Mouse (Mus musculus): ENCODE measurements at regions not wholly inside any gene's neighbourhood (a gene's known extent, or its start where the extent isn't known, plus 50 kb on each side); places are given as distances from the start of the nearest gene placed in this dataset.
A peak's percentile ranks its signal among the peaks of the same experiment; 100 is the strongest.

DNA sequence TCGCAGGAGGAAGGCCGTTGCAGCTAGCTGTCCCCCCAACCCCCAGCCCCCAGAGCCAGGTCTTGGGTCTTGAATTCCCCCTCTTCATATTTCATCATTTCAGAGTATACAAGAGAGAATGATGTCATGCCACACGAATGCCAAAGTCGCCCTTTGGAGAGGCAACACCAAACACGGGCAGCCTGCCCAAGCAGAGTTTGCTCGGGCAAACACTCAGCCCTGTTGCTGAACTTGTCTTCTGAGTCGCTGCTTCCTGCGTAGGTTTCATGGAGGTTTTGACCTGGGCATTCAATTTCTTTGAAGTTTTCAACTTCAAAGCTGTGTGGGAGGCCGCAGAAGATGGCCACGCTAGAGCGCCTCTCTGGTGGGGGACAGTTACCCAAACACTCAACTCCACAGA lies 72.8 kb upstream of the Slc45a1 start:
- H3K4me1 ChIP-seq (ENCODE audit: control insufficient read depth, insufficient read depth, low read length), result peaks cover 19% of the 10 kb centered on the region; the same call in 1 of the 2 replicates
- no peak for ATAC-seq (ENCODE audit: low read depth)
- WGBS, result 69% methylated on average over 11 of the region's 11 CpGs

DNA sequence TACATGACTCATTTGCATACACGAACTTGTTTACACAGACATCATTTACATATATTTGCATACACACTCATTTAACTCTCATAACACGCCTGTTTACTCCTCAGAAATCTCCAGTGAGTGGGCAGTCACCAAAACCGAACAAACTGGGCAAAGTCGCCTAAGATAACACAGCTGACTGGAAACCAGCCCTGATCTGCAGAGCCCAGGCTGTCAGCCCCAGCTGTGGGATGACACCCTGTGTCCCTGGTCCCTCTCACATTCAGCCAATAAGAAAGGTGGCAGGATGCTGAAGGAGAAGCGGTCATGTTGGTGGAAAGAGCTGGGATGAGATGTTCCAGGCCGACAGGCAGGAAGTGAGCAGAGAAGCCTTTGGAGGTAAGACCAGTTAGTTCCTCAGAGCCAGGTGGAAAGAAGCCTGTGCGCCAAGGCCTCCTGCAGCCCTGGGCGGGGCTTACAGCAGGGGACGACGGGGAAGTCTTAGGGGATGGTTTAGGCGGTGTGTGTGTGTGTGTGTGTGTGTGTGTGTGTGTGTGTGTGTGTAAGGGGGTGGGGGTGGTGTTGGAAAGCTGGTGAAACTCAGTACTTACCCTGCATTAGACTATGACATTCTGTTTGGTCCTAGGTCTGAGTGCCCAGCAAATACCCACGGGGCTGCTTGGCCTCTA lies 69.8 kb upstream of the Slc45a1 start:
- H3K36me3 ChIP-seq (ENCODE audit: control insufficient read depth, insufficient read depth, low read length), result no peaks in the 10 kb centered on the region
- 46% methylated on average over 12 of the region's 12 CpGs for WGBS
- H3K9ac ChIP-seq (ENCODE audit: low read depth, low read length), result no peak overlapping the region
- no peak for ATAC-seq (ENCODE audit: low read depth)
- peaks cover 19% of the 10 kb centered on the region; the same call in 1 of the 2 replicates for H3K4me1 ChIP-seq (ENCODE audit: control insufficient read depth, insufficient read depth, low read length)
- no peak overlapping the region for H3K4me2 ChIP-seq (ENCODE audit: low read depth, low read length)
- no peak for DNase-seq (ENCODE audit: low spot score)
- no peaks in the 10 kb centered on the region for H3K27me3 ChIP-seq (replicated peaks; ENCODE audit: control insufficient read depth, insufficient read depth, low read length)
- no peak overlapping the region for H3K27ac ChIP-seq (replicated peaks; ENCODE audit: low read depth, low read length)
- H3K9me3 ChIP-seq (ENCODE audit: control insufficient read depth, low read length), result 0 out of 2 replicates have a peak, but pooled peaks cover 2% of the 10 kb centered on the region
- no peak overlapping the region for H3K4me3 ChIP-seq (ENCODE audit: low read depth, low read length)

More for the DNA sequence above, 72.8 kb upstream of the Slc45a1 start:
- no peak overlapping the region for H3K9ac ChIP-seq (ENCODE audit: low read depth, low read length)
- no peaks in the 10 kb centered on the region for H3K27me3 ChIP-seq (replicated peaks; ENCODE audit: control insufficient read depth, insufficient read depth, low read length)
- H3K4me3 ChIP-seq (ENCODE audit: low read depth, low read length), result no peak overlapping the region
- H3K4me2 ChIP-seq (ENCODE audit: low read depth, low read length), result no peak overlapping the region
- H3K9me3 ChIP-seq (ENCODE audit: control insufficient read depth, low read length), result 0 out of 2 replicates have a peak, but pooled peaks cover 3% of the 10 kb centered on the region
- H3K27ac ChIP-seq (replicated peaks; ENCODE audit: low read depth, low read length), result peak overlapping the region; percentile 33
- peak; percentile 63 for DNase-seq (ENCODE audit: low spot score)
- H3K36me3 ChIP-seq (ENCODE audit: control insufficient read depth, insufficient read depth, low read length), result no peaks in the 10 kb centered on the region

DNA sequence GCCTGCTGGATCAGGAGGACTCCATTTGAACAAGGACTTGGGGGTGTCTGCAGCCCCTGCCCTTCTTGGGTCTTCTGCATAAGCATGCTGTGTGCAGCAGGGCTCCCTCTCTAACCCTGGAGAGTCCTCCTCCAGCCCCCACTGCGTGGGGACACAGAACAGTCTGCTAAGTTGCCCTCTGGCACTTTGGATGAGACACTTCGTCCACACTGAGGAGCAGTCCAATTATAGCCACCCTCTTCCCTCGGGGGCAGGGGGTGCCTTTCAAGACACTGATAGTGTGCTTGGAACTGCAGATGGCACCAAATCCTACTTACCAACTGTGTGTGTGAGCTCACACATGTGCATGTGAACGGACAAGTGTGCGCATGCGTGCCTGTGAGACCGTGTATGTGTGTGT lies 65.9 kb upstream of the Slc45a1 start:
- WGBS, result 65% methylated on average over 7 of the region's 7 CpGs
- no peak for ATAC-seq (ENCODE audit: low read depth)
- Histone ChIP-seq H3K4me1 (ENCODE audit: control insufficient read depth, insufficient read depth, low read length) (0 out of 2 replicates have a peak, but pooled peaks cover 5% of the 10 kb centered on the region), H3K27me3 (replicated peaks; ENCODE audit: control insufficient read depth, insufficient read depth, low read length) (no peaks in the 10 kb centered on the region), H3K9ac (ENCODE audit: low read depth, low read length) (no peak overlapping the region), H3K27ac (replicated peaks; ENCODE audit: low read depth, low read length) (no peak overlapping the region), H3K4me2 (ENCODE audit: low read depth, low read length) (no peak overlapping the region), H3K36me3 (ENCODE audit: control insufficient read depth, insufficient read depth, low read length) (no peaks in the 10 kb centered on the region), H3K9me3 (ENCODE audit: control insufficient read depth, low read length) (no peaks in the 10 kb centered on the region), H3K4me3 (ENCODE audit: low read depth, low read length) (no peak overlapping the region)
- no peak for DNase-seq (ENCODE audit: low spot score)

DNA sequence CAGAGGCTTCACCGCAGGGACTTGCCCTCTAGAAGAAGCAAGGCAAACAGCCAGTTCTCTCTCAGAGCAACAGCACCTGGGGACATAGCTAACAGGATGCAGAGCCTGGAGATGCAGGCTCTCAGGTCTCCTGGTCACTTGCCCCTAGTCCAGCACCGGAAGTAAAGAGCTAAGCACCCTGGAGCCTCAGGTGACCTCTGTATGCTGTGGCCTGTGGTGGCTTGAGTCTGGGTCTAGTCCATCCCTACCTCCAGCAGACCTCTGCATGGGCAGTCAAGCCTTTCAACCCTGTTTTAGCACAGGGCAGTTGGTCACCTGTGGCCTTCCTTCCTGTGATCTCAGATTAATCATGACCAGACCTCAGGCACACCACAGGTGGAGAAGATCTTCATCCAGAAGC lies 63.1 kb upstream of the Slc45a1 start:
- Histone ChIP-seq H3K27me3 (replicated peaks; ENCODE audit: control insufficient read depth, insufficient read depth, low read length) (no peaks in the 10 kb centered on the region), H3K9me3 (ENCODE audit: control insufficient read depth, low read length) (no peaks in the 10 kb centered on the region), H3K4me1 (ENCODE audit: control insufficient read depth, insufficient read depth, low read length) (0 out of 2 replicates have a peak, but pooled peaks cover 3% of the 10 kb centered on the region), H3K36me3 (ENCODE audit: control insufficient read depth, insufficient read depth, low read length) (no peaks in the 10 kb centered on the region), H3K4me2 (ENCODE audit: low read depth, low read length) (no peak overlapping the region), H3K9ac (ENCODE audit: low read depth, low read length) (no peak overlapping the region), H3K4me3 (ENCODE audit: low read depth, low read length) (no peak overlapping the region), H3K27ac (replicated peaks; ENCODE audit: low read depth, low read length) (no peak overlapping the region)
- 82% methylated on average over 2 of the region's 2 CpGs for WGBS
- ATAC-seq (ENCODE audit: low read depth) (no peak), DNase-seq (ENCODE audit: low spot score) (no peak)

DNA sequence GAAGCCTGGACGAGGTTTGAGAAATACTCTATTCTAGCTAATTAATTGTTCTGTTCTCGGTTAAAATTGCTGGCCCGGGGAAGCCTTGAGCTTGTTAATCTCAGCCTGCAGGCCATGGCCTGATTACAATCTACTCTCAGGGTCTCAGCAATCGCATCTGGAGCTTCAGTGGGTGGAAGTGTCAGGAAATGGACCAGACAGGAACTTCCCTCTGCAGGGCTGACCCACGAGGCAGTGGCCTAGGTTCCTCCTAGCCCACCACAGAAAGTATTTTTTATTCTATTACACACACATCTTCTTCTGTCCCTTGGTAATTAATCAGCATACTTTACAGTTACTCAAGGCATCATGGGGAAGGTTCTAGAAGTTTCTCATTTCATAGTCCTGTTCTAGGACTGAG lies 61.3 kb upstream of the Slc45a1 start:
- Histone ChIP-seq H3K27me3 (replicated peaks; ENCODE audit: control insufficient read depth, insufficient read depth, low read length) (no peaks in the 10 kb centered on the region), H3K4me1 (ENCODE audit: control insufficient read depth, insufficient read depth, low read length) (no peaks in the 10 kb centered on the region), H3K36me3 (ENCODE audit: control insufficient read depth, insufficient read depth, low read length) (no peaks in the 10 kb centered on the region), H3K4me3 (ENCODE audit: low read depth, low read length) (no peak overlapping the region), H3K9me3 (ENCODE audit: control insufficient read depth, low read length) (no peaks in the 10 kb centered on the region), H3K4me2 (ENCODE audit: low read depth, low read length) (no peak overlapping the region), H3K9ac (ENCODE audit: low read depth, low read length) (no peak overlapping the region), H3K27ac (replicated peaks; ENCODE audit: low read depth, low read length) (peak overlapping the region; percentile 52; the same call in 1 of the 2 replicates)
- DNase-seq (ENCODE audit: low spot score) (no peak), ATAC-seq (ENCODE audit: low read depth) (no peak)
- WGBS, result 35% methylated on average over 5 of the region's 5 CpGs

DNA sequence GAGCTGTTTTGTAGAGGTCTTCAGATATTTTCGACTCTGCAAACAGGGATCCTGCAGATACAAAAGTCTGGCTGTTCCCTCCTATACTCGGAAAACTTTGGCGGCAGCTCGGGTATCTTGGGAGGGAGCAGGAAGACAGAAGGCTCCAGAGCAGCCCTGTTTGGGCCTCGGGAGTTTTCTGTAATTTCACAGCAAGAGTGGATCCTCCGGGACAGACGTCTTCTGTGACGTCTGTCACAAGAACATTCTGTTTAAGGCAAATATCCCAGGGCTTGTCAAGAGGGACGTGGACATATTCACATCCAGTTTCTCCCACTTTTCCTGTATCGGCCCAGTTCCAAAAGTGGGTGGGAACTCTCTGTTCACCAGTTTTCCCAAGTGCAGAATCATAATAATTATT lies 60.9 kb upstream of the Slc45a1 start:
- Histone ChIP-seq H3K9me3 (ENCODE audit: control insufficient read depth, low read length) (no peaks in the 10 kb centered on the region), H3K36me3 (ENCODE audit: control insufficient read depth, insufficient read depth, low read length) (no peaks in the 10 kb centered on the region), H3K27ac (replicated peaks; ENCODE audit: low read depth, low read length) (peak overlapping the region; percentile 52; the same call in 1 of the 2 replicates), H3K4me1 (ENCODE audit: control insufficient read depth, insufficient read depth, low read length) (no peaks in the 10 kb centered on the region), H3K9ac (ENCODE audit: low read depth, low read length) (no peak overlapping the region), H3K27me3 (replicated peaks; ENCODE audit: control insufficient read depth, insufficient read depth, low read length) (no peaks in the 10 kb centered on the region), H3K4me2 (ENCODE audit: low read depth, low read length) (no peak overlapping the region), H3K4me3 (ENCODE audit: low read depth, low read length) (no peak overlapping the region)
- 36% methylated on average over 10 of the region's 10 CpGs for WGBS
- DNase-seq (ENCODE audit: low spot score) (no peak), ATAC-seq (ENCODE audit: low read depth) (no peak)

DNA sequence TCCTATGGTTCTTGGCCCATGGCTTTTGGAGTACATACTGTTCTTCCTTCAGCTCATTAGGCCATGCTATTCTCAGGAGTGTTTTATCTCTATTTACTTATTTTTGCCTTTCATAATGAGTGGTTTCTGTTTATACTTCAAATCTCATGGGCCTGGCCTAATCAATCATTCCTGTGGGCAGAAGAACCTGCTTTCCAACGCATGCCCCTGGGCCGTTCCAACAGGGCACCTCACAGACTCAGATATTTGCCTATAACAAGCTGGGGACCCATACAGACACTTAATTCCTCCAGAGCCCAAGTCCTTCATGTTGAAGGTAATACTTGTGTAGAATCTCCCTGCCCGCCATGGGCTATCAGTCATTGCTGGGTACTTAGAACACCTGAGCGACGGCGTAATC lies 59.7 kb upstream of the Slc45a1 start:
- 89% methylated on average over 6 of the region's 6 CpGs for WGBS
- DNase-seq (ENCODE audit: low spot score) (no peak), ATAC-seq (ENCODE audit: low read depth) (no peak)

DNA sequence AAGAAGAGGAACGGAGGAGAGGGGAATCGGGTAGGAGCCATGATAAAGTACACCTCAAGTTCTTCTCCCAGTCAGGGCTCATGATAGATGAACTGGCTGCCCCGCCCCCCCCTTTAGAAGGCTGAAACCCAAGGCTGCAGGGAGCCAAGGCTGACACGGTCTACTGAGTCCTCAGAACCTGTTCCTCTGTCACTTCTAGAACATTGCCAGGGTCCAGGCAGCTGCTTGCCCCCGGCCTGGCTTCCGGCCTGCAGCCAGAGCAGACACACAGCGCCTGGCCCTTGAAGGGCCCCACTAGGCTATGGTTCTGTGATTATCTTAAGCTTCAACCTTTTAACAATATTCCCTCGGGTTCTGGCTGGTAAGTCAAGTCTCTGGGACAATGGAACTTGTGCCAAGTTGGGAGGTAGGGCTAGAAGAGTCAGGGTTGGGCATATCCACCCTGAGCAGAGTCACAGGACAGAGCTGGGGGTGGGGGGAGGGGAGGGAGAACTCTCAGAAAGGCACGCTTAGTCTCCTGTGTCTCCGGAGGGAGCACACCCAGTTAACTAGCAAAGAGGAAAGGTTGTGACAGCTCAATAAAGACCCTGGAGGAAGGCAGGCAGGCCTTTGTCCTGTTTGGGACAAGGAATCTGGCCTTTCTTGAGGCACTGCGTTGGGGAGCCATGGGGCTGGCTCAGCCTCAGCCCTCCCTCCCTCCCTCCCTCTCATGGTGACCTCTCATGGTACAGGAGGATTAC lies 57.6 kb upstream of the Slc45a1 start:
- WGBS, result 35% methylated on average over 8 of the region's 11 CpGs
- DNase-seq (ENCODE audit: low spot score), result peak; percentile 21

More for the DNA sequence above, 59.7 kb upstream of the Slc45a1 start:
- Histone ChIP-seq H3K4me2 (ENCODE audit: low read depth, low read length) (no peak overlapping the region), H3K9ac (ENCODE audit: low read depth, low read length) (no peak overlapping the region), H3K4me1 (ENCODE audit: control insufficient read depth, insufficient read depth, low read length) (no peaks in the 10 kb centered on the region), H3K36me3 (ENCODE audit: control insufficient read depth, insufficient read depth, low read length) (no peaks in the 10 kb centered on the region), H3K27me3 (replicated peaks; ENCODE audit: control insufficient read depth, insufficient read depth, low read length) (no peaks in the 10 kb centered on the region), H3K27ac (replicated peaks; ENCODE audit: low read depth, low read length) (no peak overlapping the region), H3K9me3 (ENCODE audit: control insufficient read depth, low read length) (no peaks in the 10 kb centered on the region), H3K4me3 (ENCODE audit: low read depth, low read length) (no peak overlapping the region)

More for the DNA sequence above, 57.6 kb upstream of the Slc45a1 start:
- H3K9ac ChIP-seq (ENCODE audit: low read depth, low read length), result no peak overlapping the region
- H3K4me1 ChIP-seq (ENCODE audit: control insufficient read depth, insufficient read depth, low read length), result no peaks in the 10 kb centered on the region
- peak; percentile 53; the same call in 1 of the 2 replicates for ATAC-seq (ENCODE audit: low read depth)
- no peak overlapping the region for H3K27ac ChIP-seq (replicated peaks; ENCODE audit: low read depth, low read length)
- H3K36me3 ChIP-seq (ENCODE audit: control insufficient read depth, insufficient read depth, low read length), result no peaks in the 10 kb centered on the region
- no peak overlapping the region for H3K4me2 ChIP-seq (ENCODE audit: low read depth, low read length)
- no peak overlapping the region for H3K4me3 ChIP-seq (ENCODE audit: low read depth, low read length)
- H3K9me3 ChIP-seq (ENCODE audit: control insufficient read depth, low read length), result no peaks in the 10 kb centered on the region
- H3K27me3 ChIP-seq (replicated peaks; ENCODE audit: control insufficient read depth, insufficient read depth, low read length), result no peaks in the 10 kb centered on the region
